Mouse (Mus musculus) neural tube, embryonic 14.5 days (tissue): ENCODE measurements around the gene Col5a3. TPM values are rescaled to one million over a fixed set of nuclear protein-coding genes. Genes with fewer than 3 reads are reported as not detected.
A peak's percentile ranks its signal among the peaks of the same experiment; 100 is the strongest.

Source experiments
- ATAC-seq: fragments of 200-750 bp; cut with Nextera tagmentation; 2 replicates; pipeline ENCODE4 v1.8.0; 2017; ENCODE audit warnings: low read depth, mild to moderate bottlenecking, moderate TSS enrichment, moderate library complexity
- H3K27ac ChIP-seq: fragments of 300-500 bp; sonication (generic); 2 replicates; pipeline ENCODE4 v1.5.1; 2014; ENCODE audit warnings: low read depth, mild to moderate bottlenecking, control low read depth, low read length, moderate library complexity, mixed read lengths
- H3K27me3 ChIP-seq: fragments of 300-500 bp; sonication (generic); 2 replicates; pipeline ENCODE4 v1.6.1; 2014; ENCODE audit warnings: low read length; ENCODE audit not compliant: control insufficient read depth, insufficient read depth
- H3K36me3 ChIP-seq: fragments of 300-500 bp; sonication (generic); 2 replicates; pipeline ENCODE4 v1.6.1; 2014; ENCODE audit warnings: low read length, mixed read lengths; ENCODE audit not compliant: control insufficient read depth, insufficient read depth
- H3K4me1 ChIP-seq: fragments of 300-500 bp; sonication (generic); 2 replicates; pipeline ENCODE4 v1.6.1; 2014; ENCODE audit warnings: low read length; ENCODE audit not compliant: control insufficient read depth, insufficient read depth
- H3K4me2 ChIP-seq: fragments of 300-500 bp; sonication (generic); 2 replicates; pipeline ENCODE4 v1.6.1; 2014; ENCODE audit warnings: mild to moderate bottlenecking, low read depth, low read length, control low read depth
- H3K4me3 ChIP-seq: fragments of 300-500 bp; sonication (generic); 2 replicates; pipeline ENCODE4 v1.5.1; 2014; ENCODE audit warnings: low read depth, low read length, control low read depth, mixed read lengths
- H3K9ac ChIP-seq: fragments of 300-500 bp; sonication (generic); replicated peaks from 2 replicates; pipeline ENCODE4 v1.6.1; 2014; ENCODE audit warnings: low read depth, mild to moderate bottlenecking, control low read depth, low read length, mixed read lengths
- H3K9me3 ChIP-seq: fragments of 300-500 bp; sonication (generic); 2 replicates; pipeline ENCODE4 v1.6.1; 2016; ENCODE audit warnings: low read length; ENCODE audit not compliant: control insufficient read depth
- WGBS: fragments of 180-500 bp; shearing (Covaris S2); extraction: QIAGEN DNeasy Blood & Tissue Kit; methylation state at CpG from one replicate; pipeline ENCODE4 v1.1.7; 2014; 5-methylcytosine and 5-hydroxymethylcytosine counted together
- polyA plus RNA-seq: library from polyadenylated mRNA; unstranded; fragments of >200 nt; fragmentation: Nextera tagmentation; extraction: Ambion mirVana; gene quantifications from 2 replicates; pipeline ENCODE4 v1.2.1, GENCODE M21; 2014

The Col5a3 gene
- polyA plus RNA-seq, 1 experiment from 2014 or later = 0.76 TPM

- Histone ChIP-seq H3K4me2 (no peak overlapping the region), H3K9ac (no peak overlapping the region), H3K4me1 (no peaks in the 10 kb centered on the region), H3K27me3 (no peaks in the 10 kb centered on the region), H3K9me3 (no peaks in the 10 kb centered on the region), H3K27ac (no peak overlapping the region), H3K36me3 (no peaks in the 10 kb centered on the region), H3K4me3 (no peak overlapping the region)
- ATAC-seq = no peak
- WGBS = 85% methylated on average over 6 of the region's 6 CpGs
Observed at GRCm38 (mm10) chr9:20758896-20759295, 56.0 kb downstream of the Col5a3 start.

GRCm38 (mm10) chr9:20758243-20758642 is 56.6 kb downstream of the Col5a3 start:
- Histone ChIP-seq H3K4me2 (no peak overlapping the region), H3K9me3 (no peaks in the 10 kb centered on the region), H3K27ac (no peak overlapping the region), H3K4me1 (no peaks in the 10 kb centered on the region), H3K9ac (no peak overlapping the region), H3K36me3 (no peaks in the 10 kb centered on the region), H3K27me3 (no peaks in the 10 kb centered on the region), H3K4me3 (no peak overlapping the region)
- WGBS = 84% methylated on average over 2 of the region's 2 CpGs
- ATAC-seq = no peak

GRCm38 (mm10) chr9:20757087-20757955 is 57.5 kb downstream of the Col5a3 start:
- Histone ChIP-seq H3K4me2 (no peak overlapping the region), H3K4me1 (no peaks in the 10 kb centered on the region), H3K4me3 (no peak overlapping the region), H3K36me3 (no peaks in the 10 kb centered on the region), H3K9ac (no peak overlapping the region), H3K9me3 (no peaks in the 10 kb centered on the region), H3K27me3 (no peaks in the 10 kb centered on the region), H3K27ac (no peak overlapping the region)
- ATAC-seq = no peak
- WGBS = 64% methylated on average over 6 of the region's 6 CpGs

DNA sequence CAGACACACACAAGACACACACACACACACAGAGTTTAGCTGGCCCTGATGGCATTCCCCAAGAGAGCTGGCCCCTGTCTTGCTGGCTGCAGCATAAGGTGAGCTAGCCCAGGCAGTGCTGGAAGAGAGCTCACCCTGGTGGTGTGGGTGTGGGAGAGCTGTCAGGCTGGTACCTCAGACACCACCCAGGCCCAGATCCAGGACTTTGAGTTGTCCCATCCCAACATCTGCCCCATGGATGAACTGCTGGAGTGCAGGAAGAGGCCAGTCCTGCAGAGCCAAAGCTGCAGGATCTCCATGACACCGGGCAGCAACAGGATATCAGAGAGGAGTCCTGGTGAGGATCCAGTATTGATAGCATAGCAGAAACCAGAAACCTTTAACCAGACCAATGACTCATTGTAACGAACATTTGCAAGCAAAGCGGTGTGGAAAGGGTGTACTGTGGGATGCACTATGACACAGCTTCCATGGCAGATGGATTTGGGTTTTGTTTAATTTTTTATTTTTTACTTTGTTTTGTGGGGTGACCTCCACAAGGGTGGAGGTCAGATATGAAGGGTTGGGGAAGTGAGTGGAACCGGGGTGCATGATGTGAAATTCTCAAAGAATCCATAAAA is 58.7 kb downstream of the Col5a3 start:
- no peak overlapping the region for H3K9ac ChIP-seq
- H3K4me3 ChIP-seq = no peak overlapping the region
- H3K4me1 ChIP-seq = no peaks in the 10 kb centered on the region
- H3K36me3 ChIP-seq = no peaks in the 10 kb centered on the region
- H3K9me3 ChIP-seq = no peaks in the 10 kb centered on the region
- WGBS = 87% methylated on average over 4 of the region's 4 CpGs
- no peak for ATAC-seq
- no peaks in the 10 kb centered on the region for H3K27me3 ChIP-seq
- H3K4me2 ChIP-seq = no peak overlapping the region
- H3K27ac ChIP-seq = no peak overlapping the region

DNA sequence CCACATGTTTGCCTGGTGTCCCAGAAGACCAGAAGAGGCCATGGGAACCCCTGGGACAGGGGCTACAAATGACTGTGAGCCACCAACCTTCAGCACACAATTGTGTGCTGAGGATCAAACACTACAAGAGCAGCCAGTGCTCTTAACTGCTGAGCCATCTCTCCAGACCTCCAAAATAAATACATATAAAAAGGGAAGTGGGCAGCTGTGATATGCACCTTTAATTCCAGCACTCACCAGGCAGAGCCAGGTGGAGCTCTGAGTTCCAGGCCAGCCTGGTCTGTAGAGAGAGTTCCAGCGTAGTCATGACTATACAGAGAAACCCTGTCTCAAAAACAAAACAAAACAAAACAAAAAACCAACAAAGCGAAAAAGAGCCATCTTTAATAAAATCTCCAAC is 60.5 kb downstream of the Col5a3 start:
- 84% methylated on average over 2 of the region's 2 CpGs for WGBS
- Histone ChIP-seq H3K36me3 (no peaks in the 10 kb centered on the region), H3K4me3 (no peak overlapping the region), H3K9ac (no peak overlapping the region), H3K27me3 (no peaks in the 10 kb centered on the region), H3K27ac (no peak overlapping the region), H3K4me1 (no peaks in the 10 kb centered on the region), H3K9me3 (no peaks in the 10 kb centered on the region), H3K4me2 (no peak overlapping the region)
- ATAC-seq = no peak

DNA sequence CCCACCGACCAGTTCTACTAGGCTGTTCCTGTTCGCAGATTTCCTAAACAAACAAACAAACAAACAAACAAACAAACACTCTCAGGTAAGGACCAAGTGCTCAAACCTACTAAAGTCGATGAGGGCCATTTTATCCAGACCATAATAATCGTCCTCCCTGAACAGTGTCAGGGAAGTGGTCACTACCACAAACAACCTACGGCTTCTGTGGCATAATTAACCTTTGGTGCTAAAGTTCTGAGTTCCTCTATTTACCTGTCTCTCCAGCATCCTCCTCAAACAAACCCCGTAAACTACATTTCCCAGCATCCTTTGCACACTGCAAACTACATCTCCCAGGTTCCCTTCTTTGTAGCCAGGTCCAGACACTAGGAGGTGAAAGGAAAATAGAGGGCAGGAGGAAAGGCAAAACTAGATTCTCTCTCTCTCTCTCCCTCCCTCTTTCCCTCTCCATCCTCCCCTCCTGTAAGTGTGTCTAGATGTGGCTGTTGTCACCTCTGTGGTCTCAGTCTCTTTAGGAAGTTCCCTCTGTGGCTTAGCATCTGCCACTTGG is 63.3 kb downstream of the Col5a3 start:
- 62% methylated on average over 6 of the region's 6 CpGs for WGBS
- ATAC-seq = peak; percentile 31
- Histone ChIP-seq H3K9ac (no peak overlapping the region), H3K9me3 (no peaks in the 10 kb centered on the region), H3K36me3 (no peaks in the 10 kb centered on the region), H3K4me2 (no peak overlapping the region), H3K4me1 (no peaks in the 10 kb centered on the region), H3K27me3 (no peaks in the 10 kb centered on the region), H3K4me3 (no peak overlapping the region), H3K27ac (no peak overlapping the region)

GRCm38 (mm10) chr9:20749213-20749612 is 65.7 kb downstream of the Col5a3 start:
- no peaks in the 10 kb centered on the region for H3K27me3 ChIP-seq
- H3K4me1 ChIP-seq = peaks cover 6% of the 10 kb centered on the region; the same call in 1 of the 2 replicates
- 89% methylated on average over 5 of the region's 5 CpGs for WGBS
- no peak for ATAC-seq
- H3K9me3 ChIP-seq = no peaks in the 10 kb centered on the region
- no peak overlapping the region for H3K4me2 ChIP-seq
- no peaks in the 10 kb centered on the region for H3K36me3 ChIP-seq
- no peak overlapping the region for H3K4me3 ChIP-seq
- no peak overlapping the region for H3K27ac ChIP-seq
- no peak overlapping the region for H3K9ac ChIP-seq

DNA sequence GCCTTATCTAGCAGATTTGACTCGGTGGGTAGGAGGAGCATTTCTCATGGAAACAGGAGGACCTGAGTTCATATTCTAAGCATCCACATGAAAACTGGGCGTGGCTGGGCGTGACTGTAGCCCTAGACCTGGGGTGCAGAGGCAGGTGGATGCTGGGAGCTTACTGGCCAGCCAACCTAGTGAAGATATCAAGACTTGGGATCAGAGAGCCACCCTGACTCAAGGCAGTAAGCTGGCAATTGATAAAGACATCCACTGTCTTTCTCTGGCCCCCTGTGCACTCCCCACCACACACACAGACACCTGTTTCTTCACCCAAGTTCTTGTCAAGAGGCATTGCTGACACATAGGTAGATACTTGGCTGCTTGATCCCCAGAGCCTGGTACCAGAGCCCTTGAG is 66.3 kb downstream of the Col5a3 start:
- Histone ChIP-seq H3K27ac (no peak overlapping the region), H3K4me1 (peaks cover 6% of the 10 kb centered on the region; the same call in 1 of the 2 replicates), H3K4me2 (no peak overlapping the region), H3K9me3 (no peaks in the 10 kb centered on the region), H3K36me3 (no peaks in the 10 kb centered on the region), H3K4me3 (no peak overlapping the region), H3K27me3 (no peaks in the 10 kb centered on the region), H3K9ac (no peak overlapping the region)
- 87% methylated on average over 3 of the region's 3 CpGs for WGBS
- no peak for ATAC-seq

GRCm38 (mm10) chr9:20747682-20748081 is 67.2 kb downstream of the Col5a3 start:
- Histone ChIP-seq H3K9me3 (no peaks in the 10 kb centered on the region), H3K4me2 (no peak overlapping the region), H3K9ac (no peak overlapping the region), H3K4me3 (no peak overlapping the region), H3K27me3 (no peaks in the 10 kb centered on the region), H3K4me1 (peaks cover 6% of the 10 kb centered on the region; the same call in 1 of the 2 replicates), H3K36me3 (no peaks in the 10 kb centered on the region), H3K27ac (no peak overlapping the region)
- WGBS = 7% methylated on average over 3 of the region's 3 CpGs
- ATAC-seq = no peak
